Mouse (Mus musculus) ES-E14 (cell line): ENCODE results near the gene Dync2li1.

Experiments used
- CHD2 ChIP-seq: IDR thresholded peaks from 2 replicates; pipeline ENCODE4 v1.6.1; 2014; ENCODE audit warnings: mild to moderate bottlenecking, low read depth, low read length, inconsistent platforms
- HCFC1 ChIP-seq: IDR thresholded peaks from 2 replicates; pipeline ENCODE4 v1.6.1; 2012; ENCODE audit warnings: low read length, inconsistent platforms, borderline replicate concordance; ENCODE audit not compliant: insufficient read depth
- ZC3H11A ChIP-seq: IDR thresholded peaks from 2 replicates; pipeline ENCODE4 v1.6.1; 2012; ENCODE audit warnings: low read depth, mild to moderate bottlenecking, inconsistent platforms, low read length, borderline replicate concordance
- ZNF384 ChIP-seq: IDR thresholded peaks from 2 replicates; pipeline ENCODE4 v1.6.1; 2012; ENCODE audit warnings: low read depth, low read length, inconsistent platforms

DNA sequence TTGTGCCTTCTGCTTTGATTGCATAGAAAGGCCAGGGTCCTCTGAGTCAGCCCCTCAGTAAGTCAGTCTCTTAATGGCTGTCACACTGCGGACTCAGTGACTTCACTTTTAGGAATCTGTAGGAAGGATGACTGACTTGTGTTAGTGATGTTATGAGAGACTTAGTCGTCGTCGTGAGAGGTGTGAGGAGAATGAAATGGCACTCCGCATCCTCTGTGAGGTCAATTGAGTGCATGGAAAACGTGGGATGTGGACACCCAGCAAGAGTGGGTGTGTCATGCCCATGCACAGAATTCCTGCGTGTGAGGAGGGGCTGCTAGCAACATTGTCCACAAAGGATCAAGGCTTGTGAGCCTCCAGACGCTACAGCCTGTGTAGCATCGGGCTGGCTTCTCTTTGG lies 2.3 kb downstream of the Dync2li1 start:
- TF ChIP-seq CHD2 (no peak), ZC3H11A (no peak), HCFC1 (no peak), ZNF384 (no peak)
